Mouse (Mus musculus) kidney, postnatal 0 days (tissue): Measurements from ENCODE around the gene Abi1. TPM values are rescaled to one million over a fixed set of nuclear protein-coding genes. Genes with fewer than 3 reads are reported as not detected.

Source experiments
- ATAC-seq: fragments of 200-750 bp; cut with Nextera tagmentation; replicated peaks from 2 replicates; pipeline ENCODE4 v1.8.0; 2017; ENCODE audit warnings: low read depth, moderate number of reproducible peaks, moderate TSS enrichment, moderate library complexity; ENCODE audit not compliant: low FRiP score
- DNase-seq: peaks from one replicate; pipeline ENCODE4 v3.0.0-alpha.2; 2016; ENCODE audit warnings: low spot score
- H3K27ac ChIP-seq: fragments of 300-500 bp; sonication (generic); 2 replicates; pipeline ENCODE4 v1.5.1; 2014; ENCODE audit warnings: mild to moderate bottlenecking
- H3K27me3 ChIP-seq: fragments of 300-500 bp; sonication (generic); 2 replicates; pipeline ENCODE4 v1.6.1; 2014; ENCODE audit warnings: low read length, mixed read lengths; ENCODE audit not compliant: insufficient read depth
- H3K36me3 ChIP-seq: fragments of 300-500 bp; sonication (generic); 2 replicates; pipeline ENCODE4 v1.6.1; 2014; ENCODE audit warnings: low read length, mixed read lengths; ENCODE audit not compliant: insufficient read depth
- H3K4me1 ChIP-seq: fragments of 300-500 bp; sonication (generic); replicated peaks from 2 replicates; pipeline ENCODE4 v1.6.1; 2014; ENCODE audit warnings: antibody characterized with exemption, low read length, mixed read lengths; ENCODE audit not compliant: insufficient read depth
- H3K4me2 ChIP-seq: fragments of 300-500 bp; sonication (generic); 2 replicates; pipeline ENCODE4 v1.6.1; 2014; ENCODE audit warnings: mild to moderate bottlenecking, low read length, moderate library complexity, mixed read lengths
- H3K4me3 ChIP-seq: fragments of 300-500 bp; sonication (generic); replicated peaks from 2 replicates; pipeline ENCODE4 v1.5.1; 2014; ENCODE audit warnings: low read depth, low read length
- H3K9ac ChIP-seq: fragments of 300-500 bp; sonication (generic); 2 replicates; pipeline ENCODE4 v1.6.1; 2014; ENCODE audit warnings: low read depth, low read length
- H3K9me3 ChIP-seq: fragments of 300-500 bp; sonication (generic); replicated peaks from 2 replicates; pipeline ENCODE4 v1.6.1; 2016; ENCODE audit warnings: low read length, inconsistent platforms, mixed read lengths
- CTCF ChIP-seq: IDR thresholded peaks from 2 replicates; pipeline ENCODE4 v1.5.1; 2016; ENCODE audit warnings: antibody characterized with exemption, low read depth, mild to moderate bottlenecking, moderate library complexity
- WGBS: fragments of 180-500 bp; shearing (Covaris S2); extraction: QIAGEN DNeasy Blood & Tissue Kit; methylation state at CpG from one replicate; pipeline ENCODE4 v1.1.7; 2014; 5-methylcytosine and 5-hydroxymethylcytosine counted together
- polyA plus RNA-seq: library from polyadenylated mRNA; unstranded; fragments of >200 nt; fragmentation: Nextera tagmentation; extraction: Ambion mirVana; gene quantifications from 2 replicates; pipeline ENCODE4 v1.2.1, GENCODE M21; 2015

Gene Abi1
- polyA plus RNA-seq, 1 experiment from 2014 or later, result 41.0 TPM

DNA sequence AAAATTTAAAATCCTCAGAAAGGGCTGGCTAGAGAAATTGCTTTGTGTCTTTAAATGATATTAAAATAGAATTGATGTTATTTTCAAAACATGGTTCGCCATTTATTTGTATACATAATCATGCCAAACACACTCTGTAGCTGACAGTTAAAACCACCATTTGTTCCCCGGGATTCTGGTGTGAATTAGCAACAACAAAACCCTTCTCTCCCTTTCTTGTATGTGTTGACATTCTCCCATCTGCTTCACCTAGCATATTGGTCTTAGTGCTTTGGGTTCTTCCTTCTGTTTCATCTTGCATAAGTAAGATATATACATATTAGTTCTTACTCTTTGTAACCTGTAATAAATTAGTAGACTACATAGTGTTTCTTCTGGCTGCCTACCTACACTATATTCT lies 121.4 kb downstream of the Abi1 start:
- no peak overlapping the region for H3K27ac ChIP-seq
- H3K4me1 ChIP-seq, result no peaks in the 10 kb centered on the region
- DNase-seq, result no peak
- H3K9ac ChIP-seq, result no peak overlapping the region
- H3K4me2 ChIP-seq, result no peak overlapping the region
- no peaks in the 10 kb centered on the region for H3K27me3 ChIP-seq
- peaks cover 10% of the 10 kb centered on the region; the same call in 1 of the 2 replicates for H3K36me3 ChIP-seq
- H3K9me3 ChIP-seq, result no peaks in the 10 kb centered on the region
- no peak overlapping the region for H3K4me3 ChIP-seq
- WGBS, result 82% methylated on average over 2 of the region's 2 CpGs
- TF ChIP-seq CTCF, result no peak
- ATAC-seq, result no peak

DNA sequence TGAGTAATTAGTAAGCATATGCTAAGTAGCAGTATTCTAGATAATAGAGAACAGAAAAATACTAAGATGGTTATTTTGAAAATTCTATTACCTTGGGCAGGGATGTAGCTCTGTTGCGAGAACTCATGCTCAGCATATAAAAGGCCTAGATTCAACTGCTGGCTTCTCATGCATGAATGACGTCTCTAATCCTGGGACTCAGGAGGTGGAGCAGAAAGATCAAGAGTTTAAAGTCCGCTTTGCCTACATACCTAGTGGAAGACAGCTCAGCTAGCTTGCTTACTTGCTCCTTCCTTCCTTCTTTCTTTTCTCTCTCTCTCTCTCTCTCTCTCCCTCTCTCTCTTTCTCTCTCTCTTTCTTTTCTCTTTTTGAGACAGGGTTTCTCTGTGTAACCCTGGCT lies 125.6 kb downstream of the Abi1 start:
- Histone ChIP-seq H3K27ac (peak overlapping the region; percentile 34; the same call in 1 of the 2 replicates), H3K9ac (no peak overlapping the region), H3K9me3 (no peaks in the 10 kb centered on the region), H3K36me3 (peaks cover 10% of the 10 kb centered on the region; the same call in 1 of the 2 replicates), H3K4me3 (no peak overlapping the region), H3K4me1 (no peaks in the 10 kb centered on the region), H3K4me2 (no peak overlapping the region), H3K27me3 (no peaks in the 10 kb centered on the region)
- WGBS, result 73% methylated on average over 3 of the region's 3 CpGs
- TF ChIP-seq CTCF, result no peak
- ATAC-seq, result no peak; the same call in 1 of the 2 replicates
- peak; percentile 18 for DNase-seq

DNA sequence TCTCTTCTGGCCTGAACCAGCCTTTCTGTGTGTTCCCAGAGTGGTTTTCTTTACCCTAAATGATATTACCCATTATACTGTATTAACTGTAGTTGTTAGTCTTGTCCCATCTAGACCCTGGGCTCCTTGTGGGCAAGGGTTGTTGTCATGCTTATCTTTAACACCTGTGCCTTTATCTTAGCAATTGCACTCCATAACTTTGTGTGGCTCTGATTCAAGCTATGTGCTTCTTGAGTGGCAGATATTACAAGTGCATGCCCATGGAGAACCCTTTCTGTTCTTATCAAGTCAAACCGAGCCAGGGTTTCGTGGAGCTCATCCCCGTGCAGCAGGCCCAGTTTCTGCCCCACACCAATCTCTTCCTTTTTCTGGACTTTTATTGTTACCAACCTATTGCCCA lies 136.1 kb downstream of the Abi1 start:
- H3K9ac ChIP-seq, result no peak overlapping the region
- ATAC-seq (no peak), DNase-seq (no peak)
- H3K4me3 ChIP-seq, result no peak overlapping the region
- no peak overlapping the region for H3K4me2 ChIP-seq
- no peak overlapping the region for H3K27ac ChIP-seq
- H3K27me3 ChIP-seq, result no peaks in the 10 kb centered on the region
- peaks cover 15% of the 10 kb centered on the region for H3K36me3 ChIP-seq
- no peak for TF ChIP-seq CTCF
- no peaks in the 10 kb centered on the region for H3K4me1 ChIP-seq
- WGBS, result 96% methylated on average over 3 of the region's 3 CpGs
- no peaks in the 10 kb centered on the region for H3K9me3 ChIP-seq

DNA sequence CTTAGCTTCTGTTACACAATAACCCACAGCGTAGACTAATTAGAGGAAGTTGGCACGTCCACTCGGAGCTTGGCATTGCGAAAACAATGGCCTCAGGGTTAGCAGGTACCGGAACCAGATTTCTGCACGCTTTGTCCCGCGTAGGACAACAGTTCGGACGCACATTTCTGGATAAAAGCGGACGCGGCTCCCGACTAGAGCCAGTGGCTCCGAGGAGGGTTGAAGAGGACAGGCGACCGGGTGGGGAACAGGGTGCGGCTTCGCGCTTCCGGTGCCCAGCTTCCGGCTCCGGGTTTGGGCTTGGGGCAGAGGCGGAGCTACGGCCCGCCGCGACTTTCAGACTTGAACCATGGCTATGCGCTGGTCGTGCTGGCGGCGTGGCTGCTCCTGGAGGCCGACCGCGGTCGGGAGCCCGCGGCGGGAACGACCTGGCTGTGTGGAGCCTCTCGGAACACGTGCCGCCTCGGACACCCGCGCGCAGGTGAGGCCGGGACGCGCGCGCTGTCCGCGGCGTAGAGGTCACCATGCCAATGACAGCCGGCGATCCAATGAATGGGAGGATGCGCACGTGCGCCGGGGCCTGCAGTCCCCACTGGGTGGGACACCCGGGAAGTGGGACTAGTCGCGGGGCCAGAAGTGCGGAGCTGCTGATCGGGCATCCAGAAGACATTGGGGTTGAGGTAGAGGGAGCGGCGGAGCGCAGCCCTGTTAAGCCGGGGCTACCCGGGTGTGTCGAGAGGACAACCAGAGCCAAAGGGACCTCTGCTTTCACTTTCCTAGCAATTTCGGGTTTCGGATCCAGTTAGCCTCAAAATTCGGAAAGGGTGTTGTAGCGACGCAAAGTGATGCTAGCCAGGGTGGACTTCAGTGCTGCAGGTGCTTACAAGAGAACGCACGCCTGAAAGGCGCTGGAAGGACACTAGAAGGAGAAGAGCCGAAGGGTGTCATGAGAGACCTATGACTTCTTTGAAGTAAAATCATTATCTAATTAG lies 144.5 kb downstream of the Abi1 start, which contains the start of gene Pdss1:
TSS of gene Pdss1 (plus strand) at position 241 of the 992 bp plus-strand sequence.
- WGBS, result under 1% methylated on average over 81 of the region's 81 CpGs

DNA sequence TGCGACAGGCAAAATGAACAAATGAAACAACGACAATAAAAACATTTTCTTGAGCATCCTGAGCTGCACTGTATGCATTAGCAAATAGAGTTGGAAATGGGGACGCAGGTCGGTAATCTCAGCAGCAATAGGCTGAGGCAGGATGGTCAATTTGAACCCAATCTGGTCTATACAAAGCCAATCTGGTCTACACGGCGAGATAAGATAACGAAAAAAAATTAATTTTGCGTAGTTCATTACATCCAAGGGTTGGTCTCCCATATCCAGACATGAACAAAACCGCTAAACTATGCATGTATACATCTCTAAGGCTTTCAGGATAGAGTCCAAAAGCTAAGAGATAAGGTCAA lies 145.1 kb downstream of the Abi1 start:
- Histone ChIP-seq H3K9me3 (no peaks in the 10 kb centered on the region), H3K4me2 (peak overlapping the region; percentile 68), H3K27ac (peak overlapping the region; percentile 77), H3K4me1 (no peaks in the 10 kb centered on the region), H3K27me3 (no peaks in the 10 kb centered on the region), H3K4me3 (peak overlapping the region; percentile 83), H3K9ac (peak overlapping the region; percentile 78), H3K36me3 (no peaks in the 10 kb centered on the region)
- TF ChIP-seq CTCF, result no peak
- ATAC-seq, result no peak
- DNase-seq, result no peak
- WGBS, result 21% methylated on average over 9 of the region's 9 CpGs

More for the DNA sequence above, 144.5 kb downstream of the Abi1 start, which contains the start of gene Pdss1:
- H3K27ac ChIP-seq, result peak within 1 kb of the TSS; percentile 77
- peak within 1 kb of the TSS; percentile 78 for H3K9ac ChIP-seq
- H3K4me2 ChIP-seq, result peak within 1 kb of the TSS; percentile 68
- ATAC-seq (peak; percentile 99), DNase-seq (peak; percentile 96)
- no peaks in the 10 kb centered on the region for H3K4me1 ChIP-seq
- H3K4me3 ChIP-seq, result peak within 1 kb of the TSS; percentile 83
- H3K27me3 ChIP-seq, result no peaks in the 10 kb centered on the region
- no peak for TF ChIP-seq CTCF
- H3K9me3 ChIP-seq, result no peaks in the 10 kb centered on the region
- no peaks in the 10 kb centered on the region for H3K36me3 ChIP-seq

Other genes starting within 250 kb of the Abi1 start
- 26.6 and 27.3 TPM in 2 replicates for gene Pdss1, start 144.7 kb downstream of the Abi1 start, polyA plus RNA-seq
- gene Acbd5, start 27.9 kb upstream of the Abi1 start, polyA plus RNA-seq, result 31.1 and 34.3 TPM in 2 replicates
- gene Mastl, start 115.8 kb upstream of the Abi1 start, polyA plus RNA-seq, result 5.3 and 6.2 TPM in 2 replicates
- 64.1 and 67.0 TPM in 2 replicates for gene Yme1l1, start 116.1 kb upstream of the Abi1 start, polyA plus RNA-seq
- gene 4931423N10Rik, start 167.2 kb upstream of the Abi1 start, polyA plus RNA-seq, result not detected in 2 replicates